In genomic region chr7:45626571-45627076, GRCm38 (mm10) we compare ENCODE assay signal across 19 mouse cellular contexts. TPM values are rescaled to one million over a fixed set of nuclear protein-coding genes. Genes with fewer than 3 reads are reported as not detected.
DNase-seq lines count a peak whose midpoint lies in the region; ATAC-seq and TF ChIP-seq lines count a peak whose summit lies in the region.
"Had no signal": no experiment of that assay in that cellular context is flagged by ENCODE, and none has a peak within 500 bp of the region (broad histone marks: within the 10 kb centered on the region; RNA-seq: fewer than 3 reads in every experiment).

No protein-coding gene starts in this region.

- no peak overlapping the region for H3K9ac ChIP-seq in kidney, embryonic 16.5 days (replicated peaks; ENCODE audit: low read length)
- no peak overlapping the region for H3K9ac ChIP-seq in heart, postnatal 0 days (replicated peaks; ENCODE audit: low read depth, low read length)
- no peak overlapping the region for H3K9ac ChIP-seq in lung, postnatal 0 days (replicated peaks; ENCODE audit: low read depth)
- H3K9ac ChIP-seq: hindbrain, embryonic 15.5 days had no signal

- 0 out of 2 replicates have a peak, but pooled peaks cover 3% of the 10 kb centered on the region for H3K27me3 ChIP-seq in kidney, embryonic 16.5 days (ENCODE audit: insufficient read depth, low read length)
- H3K27me3 ChIP-seq in heart, postnatal 0 days (ENCODE audit: control insufficient read depth, insufficient read depth, low read length), result peaks cover 11% of the 10 kb centered on the region
- no peaks in the 10 kb centered on the region for H3K27me3 ChIP-seq in lung, postnatal 0 days (replicated peaks; ENCODE audit: insufficient read depth, low read length)
- H3K27me3 ChIP-seq: hindbrain, embryonic 15.5 days; Patski had no signal

- intact Hi-C loops in gastrocnemius, adult 2 months (cut with DNase I), result no loop called here

- H3K36me3 ChIP-seq in kidney, embryonic 16.5 days (ENCODE audit: insufficient read depth, low read length), result no peaks in the 10 kb centered on the region
- peaks cover 4% of the 10 kb centered on the region; the same call in 1 of the 2 replicates for H3K36me3 ChIP-seq in heart, postnatal 0 days (replicated peaks; ENCODE audit: control insufficient read depth, insufficient read depth, low read length)
- H3K36me3 ChIP-seq in lung, postnatal 0 days (ENCODE audit: insufficient read depth, low read length), result no peaks in the 10 kb centered on the region
- H3K36me3 ChIP-seq: hindbrain, embryonic 15.5 days; neural tube, embryonic 12.5 days had no signal

- no peak for TF ChIP-seq CTCF in gastrocnemius, adult 2 months (IDR thresholded peaks at IDR 0.05)
- no peak for TF ChIP-seq CTCF in heart, postnatal 0 days (IDR thresholded peaks at IDR 0.05; ENCODE audit: low read depth)
- no peak for TF ChIP-seq CTCF in lung, postnatal 0 days (IDR thresholded peaks at IDR 0.05)

- peak overlapping the region; percentile 86 for H3K27ac ChIP-seq in gastrocnemius, adult 2 months
- H3K27ac ChIP-seq in kidney, embryonic 16.5 days (ENCODE audit: low read length), result peak overlapping the region; percentile 65; the same call in 1 of the 2 replicates
- peak overlapping the region; percentile 82 for H3K27ac ChIP-seq in heart, postnatal 0 days (ENCODE audit: low read depth)
- H3K27ac ChIP-seq in lung, postnatal 0 days (ENCODE audit: low read length), result peak overlapping the region; percentile 90
- H3K27ac ChIP-seq: hindbrain, embryonic 15.5 days; neural tube, embryonic 12.5 days had no signal

- WGBS in kidney, embryonic 16.5 days, result 82% methylated on average over 7 of the region's 7 CpGs
- 69% methylated on average over 7 of the region's 7 CpGs for WGBS in heart, postnatal 0 days
- 67% methylated on average over 7 of the region's 7 CpGs for WGBS in lung, postnatal 0 days

- H3K4me1 ChIP-seq in kidney, embryonic 16.5 days (ENCODE audit: insufficient read depth, low read length), result peaks cover 6% of the 10 kb centered on the region; the same call in 1 of the 2 replicates
- no peaks in the 10 kb centered on the region for H3K4me1 ChIP-seq in heart, postnatal 0 days (ENCODE audit: control insufficient read depth, insufficient read depth)
- no peaks in the 10 kb centered on the region for H3K4me1 ChIP-seq in lung, postnatal 0 days (ENCODE audit: insufficient read depth, low read depth, low read length)

- DNase-seq in gastrocnemius, adult 2 months, result no peak
- no peak for DNase-seq in gastrocnemius, postnatal 10 days
- no peak for DNase-seq in kidney, postnatal 36 days
- no peak for DNase-seq in heart, postnatal 0 days (ENCODE audit: low spot score)
- DNase-seq in lung, postnatal 0 days (ENCODE audit: low spot score), result no peak
- DNase-seq in right cerebral cortex, postnatal 4 days, result no peak
- DNase-seq in thymus, adult 18-20 months, result no peak
- DNase-seq: cerebellum, adult 11-12 months; gastrocnemius, postnatal 25 days; spleen, adult 18-20 months; thymus, postnatal 4 days had no signal

- peak overlapping the region; percentile 88 for H3K4me3 ChIP-seq in gastrocnemius, adult 2 months
- H3K4me3 ChIP-seq in kidney, embryonic 16.5 days (ENCODE audit: low read length), result no peak overlapping the region
- H3K4me3 ChIP-seq in heart, postnatal 0 days (ENCODE audit: low read depth, low read length), result no peak overlapping the region
- H3K4me3 ChIP-seq in lung, postnatal 0 days (ENCODE audit: low read depth, low read length), result no peak overlapping the region

- H3K9me3 ChIP-seq in kidney, embryonic 16.5 days (ENCODE audit: low read length), result no peaks in the 10 kb centered on the region
- H3K9me3 ChIP-seq in heart, postnatal 0 days (replicated peaks; ENCODE audit: control insufficient read depth, low read length), result no peaks in the 10 kb centered on the region
- H3K9me3 ChIP-seq in lung, postnatal 0 days (ENCODE audit: low read length), result no peaks in the 10 kb centered on the region
- H3K9me3 ChIP-seq: hindbrain, embryonic 15.5 days; neural tube, embryonic 12.5 days had no signal

- H3K4me2 ChIP-seq in kidney, embryonic 16.5 days (replicated peaks; ENCODE audit: low read depth, low read length), result peak overlapping the region; percentile 4; the same call in 1 of the 2 replicates
- H3K4me2 ChIP-seq in heart, postnatal 0 days (ENCODE audit: low read depth, low read length), result peak overlapping the region; percentile 78
- no peak overlapping the region; the same call in 1 of the 2 replicates for H3K4me2 ChIP-seq in lung, postnatal 0 days (replicated peaks; ENCODE audit: low read depth, low read length)
- H3K4me2 ChIP-seq: hindbrain, embryonic 15.5 days had no signal

- no peak for TF ChIP-seq EP300 in heart, postnatal 0 days (IDR thresholded peaks at IDR 0.05; ENCODE audit: low read depth)
- no peak for TF ChIP-seq EP300 in lung, postnatal 0 days (IDR thresholded peaks at IDR 0.05)

- ATAC-seq in kidney, embryonic 16.5 days (ENCODE audit: low FRiP score, low TSS enrichment), result no peak
- ATAC-seq in heart, postnatal 0 days (ENCODE audit: insufficient read depth, low read depth), result no peak
- peak; percentile 11; the same call in 1 of the 2 replicates for ATAC-seq in lung, postnatal 0 days
- ATAC-seq: Patski had no signal

RNA-seq across cellular contexts. Expression of gene Rasip1, which starts 0.7 kb away (rescaled TPM):
- 1 to 10 TPM; 5.7 to 8.0 TPM for total RNA-seq in gastrocnemius, adult 2 months (2021)
- total RNA-seq in gastrocnemius, postnatal 10 days (2021), result 10 to 100 TPM; 17.2 to 19.7 TPM
- polyA plus RNA-seq in kidney, embryonic 16.5 days (2015; fragmentation: Nextera tagmentation; extraction: Ambion mirVana), result 11.6 and 13.0 TPM in 2 replicates
- total RNA-seq in heart, postnatal 0 days (2014; rRNA removed; ENCODE audit: low replicate concordance), result 68.8 and 77.6 TPM in 2 replicates
- polyA plus RNA-seq in heart, postnatal 0 days (2015; fragmentation: Nextera tagmentation; extraction: Ambion mirVana), result 13.7 and 14.3 TPM in 2 replicates
- polyA plus RNA-seq in lung, postnatal 0 days (2015; fragmentation: Nextera tagmentation; extraction: Ambion mirVana), result 43.3 and 49.0 TPM in 2 replicates

RNA-seq across cellular contexts. Expression of gene Izumo1, which starts 5.0 kb away (rescaled TPM):
- total RNA-seq in gastrocnemius, adult 2 months (2021), result under 1 TPM in 1 of 2 experiments, not detected in 1; 0.20 TPM
- under 1 TPM in 1 of 2 experiments, not detected in 1; 0.38 TPM for total RNA-seq in gastrocnemius, postnatal 10 days (2021)
- polyA plus RNA-seq in kidney, embryonic 16.5 days (2015; fragmentation: Nextera tagmentation; extraction: Ambion mirVana), result 0.13 and 0.14 TPM in 2 replicates
- total RNA-seq in heart, postnatal 0 days (2014; rRNA removed; ENCODE audit: low replicate concordance), result 0.53 TPM in 1 of 2 replicates, not detected in the other
- polyA plus RNA-seq in heart, postnatal 0 days (2015; fragmentation: Nextera tagmentation; extraction: Ambion mirVana), result 0.11 and 0.23 TPM in 2 replicates
- polyA plus RNA-seq in lung, postnatal 0 days (2015; fragmentation: Nextera tagmentation; extraction: Ambion mirVana), result 0.19 and 0.32 TPM in 2 replicates
- total RNA-seq: gastrocnemius, postnatal 25 days; left cerebral cortex, postnatal 36 days had no signal
- polyA plus RNA-seq: midbrain, postnatal 0 days; neural tube, embryonic 12.5 days had no signal

RNA-seq across cellular contexts. Expression of gene Fut1, which starts 9.5 kb away (rescaled TPM):
- not detected for total RNA-seq in gastrocnemius, adult 2 months (2021)
- not detected for total RNA-seq in gastrocnemius, postnatal 10 days (2021)
- 0.27 and 0.32 TPM in 2 replicates for polyA plus RNA-seq in kidney, embryonic 16.5 days (2015; fragmentation: Nextera tagmentation; extraction: Ambion mirVana)
- not detected in 2 replicates for total RNA-seq in heart, postnatal 0 days (2014; rRNA removed; ENCODE audit: low replicate concordance)
- polyA plus RNA-seq in heart, postnatal 0 days (2015; fragmentation: Nextera tagmentation; extraction: Ambion mirVana), result not detected in 2 replicates
- 0.13 and 0.18 TPM in 2 replicates for polyA plus RNA-seq in lung, postnatal 0 days (2015; fragmentation: Nextera tagmentation; extraction: Ambion mirVana)
- total RNA-seq: gastrocnemius, postnatal 25 days; layer of hippocampus, postnatal 14 days; left cerebral cortex, postnatal 36 days; megakaryocyte, adult 5-6 weeks; midbrain, postnatal 0 days had no signal
- polyA plus RNA-seq: hindbrain, embryonic 15.5 days; midbrain, postnatal 0 days; neural tube, embryonic 12.5 days had no signal

RNA-seq across cellular contexts. Expression of gene Fgf21, which starts 11.3 kb away (rescaled TPM):
- not detected for total RNA-seq in gastrocnemius, adult 2 months (2021)
- total RNA-seq in gastrocnemius, postnatal 10 days (2021), result not detected
- polyA plus RNA-seq in kidney, embryonic 16.5 days (2015; fragmentation: Nextera tagmentation; extraction: Ambion mirVana), result not detected in 2 replicates
- not detected in 2 replicates for total RNA-seq in heart, postnatal 0 days (2014; rRNA removed; ENCODE audit: low replicate concordance)
- 0.12 TPM in 1 of 2 replicates, not detected in the other for polyA plus RNA-seq in heart, postnatal 0 days (2015; fragmentation: Nextera tagmentation; extraction: Ambion mirVana)
- polyA plus RNA-seq in lung, postnatal 0 days (2015; fragmentation: Nextera tagmentation; extraction: Ambion mirVana), result not detected in 2 replicates
- total RNA-seq: gastrocnemius, postnatal 25 days; layer of hippocampus, postnatal 14 days; left cerebral cortex, postnatal 36 days; megakaryocyte, adult 5-6 weeks; midbrain, postnatal 0 days had no signal
- polyA plus RNA-seq: hindbrain, embryonic 15.5 days; midbrain, postnatal 0 days; neural tube, embryonic 12.5 days had no signal

RNA-seq across cellular contexts. Expression of gene Mamstr, which starts 13.2 kb away (rescaled TPM):
- total RNA-seq in gastrocnemius, adult 2 months (2021), result 10 to 100 TPM; 18.7 to 44.9 TPM
- total RNA-seq in gastrocnemius, postnatal 10 days (2021), result 100 to 1,000 TPM; 105 to 131 TPM
- polyA plus RNA-seq in kidney, embryonic 16.5 days (2015; fragmentation: Nextera tagmentation; extraction: Ambion mirVana), result 8.0 and 9.0 TPM in 2 replicates
- total RNA-seq in heart, postnatal 0 days (2014; rRNA removed; ENCODE audit: low replicate concordance), result 5.6 and 6.5 TPM in 2 replicates
- polyA plus RNA-seq in heart, postnatal 0 days (2015; fragmentation: Nextera tagmentation; extraction: Ambion mirVana), result 7.2 and 7.7 TPM in 2 replicates
- 4.0 and 4.8 TPM in 2 replicates for polyA plus RNA-seq in lung, postnatal 0 days (2015; fragmentation: Nextera tagmentation; extraction: Ambion mirVana)
- total RNA-seq: megakaryocyte, adult 5-6 weeks had no signal
